Mouse (Mus musculus) gastrocnemius, postnatal 25 days (tissue): ENCODE measurements around the gene Cyp2d9. TPM values are rescaled to one million over a fixed set of nuclear protein-coding genes. Genes with fewer than 3 reads are reported as not detected.
"Not testable (repeated sequence)": the region's sequence is repeated elsewhere in the genome, so short reads cannot be mapped to it uniquely, and the experiment has no call there.

Experiments used
- DNase-seq: peaks from one replicate; pipeline ENCODE4 v3.0.0; 2022
- microRNA-seq, 2 experiments: library from miRNA; unstranded; fragments of <30 nt; microRNA quantifications; one replicate each; pipeline ENCODE4 v1.2.0; 2021; ENCODE audit warnings: borderline replicate concordance in 2 of 2
- total RNA-seq, 2 experiments: library from RNA; stranded (reverse); gene quantifications; 1 replicate in 1 of 2; 2 replicates in 1 of 2; pipeline ENCODE4 v1.2.3; 2021

Gene Cyp2d9
- total RNA-seq, 2 experiments from 2014 or later, result not detected

DNA sequence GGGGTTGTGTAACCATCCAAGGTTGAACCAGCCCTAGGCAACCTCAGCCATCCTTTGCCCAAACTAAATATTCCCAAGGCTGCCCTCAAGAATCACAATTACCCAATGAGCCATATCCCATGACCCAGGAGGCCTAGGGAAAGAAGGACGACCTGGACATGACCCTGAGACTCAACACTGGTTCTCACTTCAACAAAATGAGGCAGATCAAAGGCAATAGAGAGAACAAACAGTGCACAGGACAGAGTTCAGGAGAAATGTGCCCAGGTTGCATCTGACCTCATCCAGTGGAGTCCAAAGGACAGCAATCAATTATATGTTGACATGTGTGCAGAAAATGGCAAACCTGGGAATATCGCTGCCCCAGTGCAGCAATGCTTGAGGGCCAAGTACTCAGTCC lies 16.8 kb downstream of the Cyp2d9 start:
- not testable (repeated sequence) for DNase-seq

GRCm38 (mm10) chr15:82452133-82452532 lies 18.9 kb downstream of the Cyp2d9 start:
- DNase-seq, result not testable (repeated sequence)

DNA sequence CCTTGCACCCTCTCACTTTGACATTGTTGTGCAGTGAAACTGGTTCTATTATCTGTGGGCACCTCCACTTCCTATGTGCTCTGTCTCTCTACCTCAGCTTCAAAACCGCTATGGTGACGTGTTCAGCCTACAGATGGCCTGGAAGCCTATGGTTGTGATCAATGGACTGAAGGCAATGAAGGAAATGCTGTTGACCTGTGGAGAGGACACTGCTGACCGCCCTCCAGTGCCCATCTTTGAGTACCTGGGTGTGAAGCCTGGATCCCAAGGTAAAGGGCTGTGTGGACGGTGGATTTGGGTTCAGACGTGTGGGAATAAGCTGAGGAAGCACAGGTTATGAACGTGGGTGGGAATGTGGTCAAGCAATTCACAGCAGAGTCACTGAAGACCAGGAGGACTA lies 20.3 kb downstream of the Cyp2d9 start:
- DNase-seq, result not testable (repeated sequence)

DNA sequence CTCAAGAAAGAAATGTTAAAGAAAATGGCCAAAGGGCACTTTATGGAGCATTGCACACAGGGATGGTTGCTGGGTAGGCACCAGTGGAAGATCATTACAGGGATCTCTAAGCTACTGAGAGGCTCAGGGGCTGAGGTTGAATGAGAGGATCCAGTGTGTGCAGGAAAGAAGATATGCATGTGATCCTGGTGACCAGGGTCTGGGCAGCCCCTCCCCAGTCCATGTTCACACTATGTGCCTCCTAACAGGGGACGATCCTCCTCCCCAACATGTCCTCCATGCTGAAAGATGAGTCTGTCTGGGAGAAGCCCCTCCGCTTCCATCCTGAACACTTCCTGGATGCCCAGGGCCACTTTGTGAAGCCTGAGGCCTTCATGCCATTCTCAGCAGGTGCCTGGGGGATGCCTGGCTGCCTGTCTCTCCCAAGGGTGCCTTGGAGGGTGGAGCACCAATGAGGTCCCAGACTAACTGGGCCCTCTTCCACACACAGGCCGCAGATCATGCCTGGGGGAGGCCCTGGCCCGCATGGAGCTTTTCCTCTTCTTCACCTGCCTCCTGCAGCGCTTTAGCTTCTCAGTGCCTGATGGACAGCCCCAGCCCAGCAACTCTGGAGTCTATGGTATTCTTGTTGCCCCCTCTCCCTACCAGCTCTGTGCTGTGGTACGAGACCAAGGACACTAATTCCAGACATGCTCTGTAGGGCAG lies 23.0 kb downstream of the Cyp2d9 start:
- DNase-seq, result not testable (repeated sequence)

DNA sequence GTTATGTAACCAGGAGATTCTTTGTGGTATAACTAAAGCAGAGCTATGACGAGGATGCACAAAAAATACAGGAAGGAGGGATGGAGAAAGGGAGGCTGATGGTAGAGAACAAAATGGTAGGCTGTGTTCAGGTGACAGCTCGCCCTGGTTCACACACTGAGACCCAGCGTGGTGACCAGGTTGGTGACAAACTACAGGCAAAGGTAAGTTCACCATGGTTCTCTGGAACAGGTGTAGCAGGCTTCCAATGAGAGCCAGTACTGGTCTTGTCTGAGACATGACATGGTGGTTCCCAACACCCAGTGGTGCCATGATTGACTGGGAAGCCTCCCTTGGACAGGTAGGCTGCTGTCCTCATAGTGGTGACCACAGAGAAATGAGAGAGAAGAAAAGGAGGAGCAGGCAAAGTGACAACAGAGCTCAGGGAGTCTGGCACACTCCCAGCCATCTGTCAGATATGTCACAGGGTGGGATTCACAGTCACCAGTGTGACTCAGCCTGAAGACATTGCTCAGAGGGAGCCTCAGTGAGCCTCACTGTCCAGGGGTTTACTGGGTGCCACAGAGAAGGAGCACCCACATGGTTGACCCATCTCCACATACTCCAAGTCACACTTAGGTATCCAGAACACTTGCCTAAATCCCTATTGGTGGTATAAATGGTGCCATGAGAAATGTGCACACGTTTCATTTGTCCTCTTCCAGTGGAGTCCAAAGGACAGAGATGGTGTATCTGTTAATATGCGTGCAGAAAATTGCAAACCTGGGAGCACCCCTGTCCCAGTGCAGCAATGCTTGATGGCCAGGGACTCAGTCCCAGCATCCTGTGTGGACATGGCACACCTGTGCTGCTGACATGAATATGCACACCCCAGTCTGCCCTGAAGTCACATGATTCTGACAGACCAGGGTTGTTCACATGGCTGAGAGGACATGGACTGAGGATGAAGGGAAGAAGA lies 24.1 kb downstream of the Cyp2d9 start:
- no peak for DNase-seq

GRCm38 (mm10) chr15:82459266-82459665 lies 26.0 kb downstream of the Cyp2d9 start:
- not testable (repeated sequence) for DNase-seq

- no peak for DNase-seq
These were observed 31.5 kb downstream of the Cyp2d9 start for GRCm38 (mm10) chr15:82464701-82465100.

- DNase-seq, result not testable (repeated sequence)
These were observed 61.0 kb downstream of the Cyp2d9 start for GRCm38 (mm10) chr15:82494273-82494672.

Small RNA genes within 50 kb of the gene (microRNA-seq; reads per million reads assigned to microRNA genes)
- gene Gm25990 (0 reads per million in 2 experiments), gene Gm27331 (0 reads per million in 2 experiments), gene Gm27622 (0 reads per million in 2 experiments), gene Gm27825 (0 reads per million in 2 experiments), gene Mir7684 (0 reads per million in 2 experiments)

Other genes starting within 250 kb of the Cyp2d9 start
- gene Shisa8, start 220.6 kb upstream of the Cyp2d9 start, total RNA-seq, result not detected
- not detected for gene Tnfrsf13c, start 209.1 kb upstream of the Cyp2d9 start, total RNA-seq
- under 1 TPM in 1 of 2 experiments, not detected in 1; 0.75 TPM for gene Cenpm, start 188.7 kb upstream of the Cyp2d9 start, total RNA-seq
- not detected for gene 1500009C09Rik, start 181.0 kb upstream of the Cyp2d9 start, total RNA-seq
- gene Sept3, start 158.5 kb upstream of the Cyp2d9 start, total RNA-seq, result under 1 TPM; 0.54 to 1.00 TPM
- not detected for gene Wbp2nl, start 134.5 kb upstream of the Cyp2d9 start, total RNA-seq
- 10 to 100 TPM; 13.1 to 15.0 TPM for gene Naga, start 94.5 kb upstream of the Cyp2d9 start, total RNA-seq
- gene Pheta2, start 94.5 kb upstream of the Cyp2d9 start, total RNA-seq, result under 1 TPM; 0.87 to 0.96 TPM
- gene Smdt1, start 94.5 kb upstream of the Cyp2d9 start, total RNA-seq, result 100 to 1,000 TPM; 126 to 130 TPM
- 100 to 1,000 TPM; 489 to 502 TPM for gene Ndufa6, start 79.1 kb upstream of the Cyp2d9 start, total RNA-seq
- 10 to 100 TPM; 11.7 to 13.3 TPM for gene Cyp2d22, start 53.2 kb upstream of the Cyp2d9 start, total RNA-seq
- under 1 TPM in 1 of 2 experiments, not detected in 1; 0.27 TPM for gene Cyp2d11, start 39.4 kb upstream of the Cyp2d9 start, total RNA-seq
- gene Cyp2d10, start 26.2 kb upstream of the Cyp2d9 start, total RNA-seq, result not detected
- gene Cyp2d12, start 121.6 kb downstream of the Cyp2d9 start, total RNA-seq, result not detected
- gene Cyp2d34, start 187.5 kb downstream of the Cyp2d9 start, total RNA-seq, result not detected